Mouse (Mus musculus) brain, embryonic 14.5 days (tissue): ENCODE measurements at regions not wholly inside any gene's neighbourhood (a gene's known extent, or its start where the extent isn't known, plus 50 kb on each side); places are given as distances from the start of the nearest gene placed in this dataset.

Source experiments
- DNase-seq: peaks from one replicate; pipeline ENCODE4 v3.0.0-alpha.2; 2011; ENCODE audit warnings: low read depth
- CTCF ChIP-seq: fragments of 200-500 bp; IDR thresholded peaks from 2 replicates; pipeline ENCODE4 v1.5.1; 2012; ENCODE audit warnings: inconsistent platforms, mild to moderate bottlenecking, moderate library complexity, borderline replicate concordance; ENCODE audit not compliant: insufficient read depth, insufficient read length; ENCODE audit errors: extremely low read depth
- POLR2A ChIP-seq: fragments of 200-500 bp; IDR thresholded peaks from 2 replicates; pipeline ENCODE4 v1.6.1; 2012; ENCODE audit warnings: mild to moderate bottlenecking, inconsistent platforms, borderline replicate concordance; ENCODE audit not compliant: poor library complexity, insufficient read depth, insufficient read length, severe bottlenecking; ENCODE audit errors: extremely low read depth

- peak; percentile 12 for DNase-seq
Observed at GRCm38 (mm10) chr8:113916649-113917048, 68.1 kb upstream of the Adamts18 start.

DNA sequence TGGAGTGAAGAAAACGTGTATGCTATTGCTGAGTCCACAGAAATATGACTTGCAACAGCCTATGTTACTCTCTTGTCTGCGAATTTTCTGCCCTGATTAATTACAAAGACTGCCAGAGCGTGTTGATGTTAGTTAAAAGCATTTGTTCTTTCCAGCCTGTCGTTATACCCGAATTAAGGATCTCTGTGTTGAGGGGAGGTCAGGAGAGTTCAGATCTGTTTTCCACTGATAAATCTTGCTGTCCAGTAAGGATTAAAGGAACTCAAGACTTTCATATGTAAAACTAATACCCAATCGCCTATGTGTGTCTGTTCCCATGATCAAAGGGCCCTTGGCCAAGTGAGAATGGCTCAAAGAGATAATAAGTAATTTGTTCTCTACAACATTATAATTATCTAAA, 68.7 kb upstream of the Adamts18 start:
- no peak for TF ChIP-seq CTCF
- no peak for TF ChIP-seq POLR2A
- peak; percentile 89 for DNase-seq

More at GRCm38 (mm10) chr8:113916649-113917048, 68.1 kb upstream of the Adamts18 start:
- no peak for TF ChIP-seq POLR2A
- TF ChIP-seq CTCF, result no peak

DNA sequence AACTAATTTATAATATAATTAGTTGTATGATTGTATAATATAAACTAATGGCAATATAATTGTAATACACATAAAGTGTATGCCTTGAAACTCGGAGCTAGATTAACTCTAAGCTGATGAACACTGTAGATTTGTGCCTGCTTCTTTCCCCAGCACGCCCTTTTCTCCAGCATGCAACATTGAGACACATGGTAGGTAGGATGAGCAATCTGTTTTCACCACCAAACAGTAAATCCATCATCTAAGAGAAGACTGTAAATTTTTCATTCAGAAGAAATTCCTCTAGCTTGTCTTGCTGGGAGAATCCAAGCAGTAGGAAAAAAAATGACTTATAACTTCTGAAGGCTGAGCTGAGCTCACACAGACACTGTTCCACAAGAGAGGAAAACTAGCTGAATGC, 71.8 kb upstream of the Adamts18 start:
- TF ChIP-seq CTCF, result no peak
- no peak for TF ChIP-seq POLR2A
- DNase-seq, result no peak

DNA sequence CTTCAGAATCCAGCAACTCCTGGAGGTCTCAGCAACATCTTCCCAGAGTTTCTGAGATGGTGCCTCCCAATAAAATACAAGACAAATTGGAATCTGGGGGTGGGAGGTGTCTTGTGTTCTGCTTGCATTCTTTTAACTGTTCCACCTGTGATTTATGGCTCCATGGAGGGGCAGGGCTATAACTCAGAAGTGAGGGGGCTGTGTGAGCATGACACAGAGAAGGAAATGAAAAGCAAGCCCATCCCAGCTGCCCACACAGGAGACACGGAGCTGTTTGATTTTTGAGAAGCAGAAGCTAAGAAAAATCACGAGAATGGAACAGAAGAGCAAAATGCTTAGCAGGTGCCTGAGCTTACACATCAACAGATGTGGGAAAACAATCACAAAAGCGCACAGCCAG, 74.8 kb upstream of the Adamts18 start:
- TF ChIP-seq POLR2A (no peak), CTCF (no peak)
- DNase-seq, result no peak

- peak; percentile 33 for DNase-seq
- TF ChIP-seq POLR2A (no peak), CTCF (no peak)
Observed at GRCm38 (mm10) chr8:113953721-113954120, 105.2 kb upstream of the Adamts18 start.

DNA sequence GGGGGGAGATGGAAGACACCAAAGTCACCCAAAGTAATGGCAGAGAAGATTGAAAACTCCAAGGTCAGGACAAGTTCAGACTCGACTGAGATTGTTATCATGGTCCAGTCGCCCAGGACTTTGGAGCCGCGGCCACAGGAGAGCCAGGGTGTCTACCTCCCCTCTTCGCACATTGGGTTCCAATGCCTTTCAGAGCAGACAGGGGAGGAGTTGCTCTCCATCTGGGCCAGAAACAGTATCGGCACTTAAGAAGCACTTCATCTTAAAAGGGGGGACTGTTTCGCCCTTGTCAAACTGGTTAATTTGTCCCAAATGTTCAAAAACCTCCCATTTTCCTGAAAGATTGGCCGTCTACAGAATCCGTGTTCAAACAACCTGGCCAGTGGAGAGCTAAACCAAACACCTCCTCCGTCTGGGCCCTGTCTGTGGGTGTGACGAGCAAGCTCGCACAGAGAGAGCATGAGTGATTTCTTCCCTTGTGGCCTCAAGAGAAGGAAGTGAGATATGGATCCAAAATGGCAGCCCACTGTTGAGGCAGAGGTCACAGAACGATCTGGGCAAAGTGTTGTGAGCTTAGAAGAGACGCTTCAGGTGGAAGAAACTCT, 108.0 kb upstream of the Adamts18 start:
- TF ChIP-seq CTCF (no peak), POLR2A (no peak)
- no peak for DNase-seq

DNA sequence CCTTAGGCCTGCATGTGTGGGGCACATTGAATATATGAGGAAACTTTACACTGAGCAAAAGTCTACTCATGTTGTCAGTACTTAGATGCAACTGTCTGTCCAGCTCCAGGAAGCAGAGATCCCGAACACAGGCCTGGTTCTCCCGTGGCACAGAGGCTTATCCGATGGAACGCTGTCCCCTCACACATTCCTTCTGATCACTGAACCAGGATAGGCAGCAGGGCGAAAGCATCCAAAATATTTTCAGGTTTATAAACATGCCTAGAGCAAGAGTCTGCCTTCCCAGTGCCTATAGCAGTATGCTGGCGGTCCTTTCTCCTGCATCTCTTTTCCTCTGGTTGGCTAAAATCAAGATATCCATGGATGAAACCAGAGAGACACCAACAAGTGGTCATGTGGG, 109.3 kb upstream of the Adamts18 start:
- DNase-seq, result no peak
- TF ChIP-seq CTCF (no peak), POLR2A (no peak)

DNA sequence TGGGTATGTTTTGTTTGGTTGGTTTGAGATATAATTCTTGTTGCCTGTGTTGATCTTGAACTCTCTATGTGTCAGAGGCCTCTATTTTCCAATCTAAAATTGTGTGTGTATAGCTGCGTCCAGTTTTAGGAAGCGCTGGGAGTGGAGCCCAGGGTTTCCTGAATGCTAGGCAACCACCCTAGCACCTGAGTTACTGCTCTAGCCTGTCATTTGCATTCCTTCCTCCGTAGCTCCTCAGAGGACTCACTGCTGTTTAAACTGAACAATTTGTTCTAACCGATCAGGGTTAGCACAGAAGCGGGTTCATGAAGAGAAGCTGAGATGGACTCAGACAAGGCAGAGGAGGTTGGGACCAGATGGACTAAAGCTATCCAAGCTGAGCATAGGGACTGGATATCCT, 127.3 kb upstream of the Adamts18 start:
- DNase-seq, result no peak
- TF ChIP-seq POLR2A, result no peak
- no peak for TF ChIP-seq CTCF

DNA sequence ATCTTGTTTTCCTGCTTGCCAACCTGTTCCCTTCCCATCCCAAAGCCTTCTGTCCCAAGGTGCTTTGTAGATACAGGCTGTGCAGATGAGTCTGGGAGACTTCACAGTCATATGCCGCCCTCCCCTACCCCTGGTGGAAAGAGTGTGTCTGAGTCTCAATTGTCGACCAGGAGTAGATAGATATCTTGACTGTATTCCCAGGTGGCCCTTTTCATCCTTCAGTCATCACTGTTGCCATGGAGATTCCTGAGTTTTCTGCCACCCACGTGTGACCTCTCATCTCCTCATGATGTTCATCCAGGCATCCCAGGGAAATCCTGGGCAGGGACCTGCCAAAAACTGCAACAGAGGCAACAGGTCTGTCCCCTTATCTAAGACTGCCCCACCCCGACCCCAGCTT, 128.1 kb upstream of the Adamts18 start:
- TF ChIP-seq CTCF, result no peak
- no peak for TF ChIP-seq POLR2A
- DNase-seq, result peak; percentile 18

DNA sequence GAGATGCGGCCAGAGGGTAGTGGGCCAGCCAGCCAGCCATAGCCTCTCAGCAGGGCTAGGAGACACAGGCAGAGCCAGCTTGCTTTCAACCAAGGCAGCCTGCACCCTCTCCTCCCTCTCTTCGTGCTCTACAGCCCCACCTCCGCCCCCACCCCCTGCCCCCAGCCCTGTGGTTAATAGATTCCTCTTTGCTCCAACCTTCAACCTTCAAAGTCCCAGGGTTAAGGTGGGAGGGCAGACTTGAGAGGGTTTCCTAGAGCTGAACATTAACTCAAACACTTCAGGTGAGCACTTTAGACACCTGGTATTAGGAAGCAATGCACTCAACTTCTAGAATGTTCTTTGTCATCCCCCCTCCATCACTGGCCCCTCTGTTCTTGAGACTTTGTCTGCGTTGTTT, 128.5 kb upstream of the Adamts18 start:
- DNase-seq, result no peak
- TF ChIP-seq POLR2A (no peak), CTCF (no peak)

DNA sequence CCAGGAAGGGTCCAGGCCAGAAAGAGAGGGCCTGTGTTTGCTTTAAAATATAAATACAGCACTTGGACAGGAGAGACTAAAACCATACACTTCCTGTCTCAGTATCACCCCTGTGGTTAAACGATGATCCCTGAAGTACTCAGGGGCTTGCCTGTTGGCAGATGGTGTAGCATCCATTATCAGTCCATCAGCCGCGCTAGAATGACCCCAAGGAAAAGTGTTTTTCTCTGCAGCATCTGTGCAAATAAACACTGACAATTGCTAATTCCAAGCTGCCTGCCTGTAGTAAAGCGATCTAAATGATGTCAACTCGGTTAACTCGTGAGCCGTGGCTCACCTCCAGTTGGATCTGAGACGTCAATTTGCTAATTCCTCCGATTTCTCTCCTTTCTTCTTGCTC, 130.4 kb upstream of the Adamts18 start:
- peak; percentile 86 for DNase-seq
- no peak for TF ChIP-seq POLR2A
- TF ChIP-seq CTCF, result no peak

- TF ChIP-seq POLR2A, result no peak
- TF ChIP-seq CTCF, result no peak
- no peak for DNase-seq
Observed at GRCm38 (mm10) chr8:113979837-113980236, 131.3 kb upstream of the Adamts18 start.

DNA sequence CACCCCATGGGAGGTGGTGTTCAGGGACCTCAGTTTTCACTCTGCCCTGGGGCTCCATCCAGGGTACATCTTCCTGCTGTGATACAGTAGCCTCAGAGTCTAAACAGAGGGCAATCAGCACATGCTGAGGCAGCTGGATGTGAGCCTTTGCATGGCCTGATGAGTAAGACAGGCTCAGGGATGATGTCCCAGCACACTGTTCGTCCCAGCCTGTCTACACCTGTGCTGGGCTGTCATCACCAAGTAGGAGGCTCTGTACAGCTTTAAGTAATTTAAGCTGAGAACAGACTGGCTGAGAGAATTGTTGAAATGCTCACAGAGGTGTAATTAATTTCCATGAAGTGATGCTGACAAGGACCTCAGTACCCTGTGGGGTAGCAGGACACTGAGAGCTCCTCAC, 132.8 kb upstream of the Adamts18 start:
- DNase-seq, result no peak
- TF ChIP-seq CTCF (no peak), POLR2A (no peak)

GRCm38 (mm10) chr8:113984845-113985244, 136.3 kb upstream of the Adamts18 start:
- TF ChIP-seq CTCF (peak; percentile 95), POLR2A (no peak)
- peak; percentile 84 for DNase-seq
